Mouse (Mus musculus) midbrain, embryonic 14.5 days (tissue): ENCODE results near the gene Acr. TPM values are rescaled to one million over a fixed set of nuclear protein-coding genes. Genes with fewer than 3 reads are reported as not detected.
A peak's percentile ranks its signal among the peaks of the same experiment; 100 is the strongest.

Source experiments
- ATAC-seq: fragments of 200-750 bp; cut with Nextera tagmentation; 2 replicates; pipeline ENCODE4 v1.8.0; 2017; ENCODE audit warnings: moderate number of reproducible peaks, moderate library complexity; ENCODE audit not compliant: low FRiP score, low TSS enrichment
- DNase-seq: peaks from one replicate; pipeline ENCODE4 v3.0.0-alpha.2; 2015
- H3K27ac ChIP-seq: fragments of 300-500 bp; sonication (generic); replicated peaks from 2 replicates; pipeline ENCODE4 v1.5.1; 2014; ENCODE audit warnings: mild to moderate bottlenecking, low read depth, low read length, moderate library complexity
- H3K27me3 ChIP-seq: fragments of 300-500 bp; sonication (generic); 2 replicates; pipeline ENCODE4 v1.6.1; 2014; ENCODE audit warnings: low read length, control low read depth, mixed read lengths; ENCODE audit not compliant: control insufficient read depth, insufficient read depth
- H3K36me3 ChIP-seq: fragments of 300-500 bp; sonication (generic); 2 replicates; pipeline ENCODE4 v1.6.1; 2014; ENCODE audit warnings: low read length, control low read depth; ENCODE audit not compliant: control insufficient read depth, insufficient read depth
- H3K4me1 ChIP-seq: fragments of 300-500 bp; sonication (generic); 2 replicates; pipeline ENCODE4 v1.6.1; 2014; ENCODE audit warnings: mild to moderate bottlenecking, antibody characterized with exemption, low read length, control low read depth; ENCODE audit not compliant: control insufficient read depth, insufficient read depth
- H3K4me2 ChIP-seq: fragments of 300-500 bp; sonication (generic); 2 replicates; pipeline ENCODE4 v1.6.1; 2014; ENCODE audit warnings: mild to moderate bottlenecking, low read length, moderate library complexity
- H3K4me3 ChIP-seq: fragments of 300-500 bp; sonication (generic); replicated peaks from 2 replicates; pipeline ENCODE4 v1.5.1; 2014; ENCODE audit warnings: low read depth, low read length
- H3K9ac ChIP-seq: fragments of 300-500 bp; sonication (generic); replicated peaks from 2 replicates; pipeline ENCODE4 v1.6.1; 2014; ENCODE audit warnings: mild to moderate bottlenecking, low read length, moderate library complexity
- H3K9me3 ChIP-seq: fragments of 300-500 bp; sonication (generic); 2 replicates; pipeline ENCODE4 v1.6.1; 2016; ENCODE audit warnings: low read length, control low read depth, mixed read lengths; ENCODE audit not compliant: control insufficient read depth
- WGBS: fragments of 180-500 bp; shearing (Covaris S2); extraction: QIAGEN DNeasy Blood & Tissue Kit; methylation state at CpG from one replicate; pipeline ENCODE4 v1.1.7; 2014; 5-methylcytosine and 5-hydroxymethylcytosine counted together
- polyA plus RNA-seq: library from polyadenylated mRNA; unstranded; fragments of >200 nt; fragmentation: Nextera tagmentation; extraction: Ambion mirVana; gene quantifications from 2 replicates; pipeline ENCODE4 v1.2.1, GENCODE M21; 2014

Gene Acr
- polyA plus RNA-seq, 1 experiment from 2014 or later, result 2.1 TPM

- DNase-seq, result no peak
- no peaks in the 10 kb centered on the region for H3K9me3 ChIP-seq
- no peaks in the 10 kb centered on the region for H3K27me3 ChIP-seq
- whole genome bisulfite sequencing, result 85% methylated on average over 5 of the region's 5 CpGs
- H3K4me1 ChIP-seq, result peaks cover 10% of the 10 kb centered on the region
- H3K27ac ChIP-seq, result no peak overlapping the region
- H3K36me3 ChIP-seq, result peaks cover 38% of the 10 kb centered on the region
- no peak overlapping the region for H3K4me3 ChIP-seq
- H3K9ac ChIP-seq, result no peak overlapping the region
- H3K4me2 ChIP-seq, result no peak overlapping the region
- ATAC-seq, result no peak
These were observed 21.0 kb downstream of the Acr start for GRCm38 (mm10) chr15:89589146-89589545.

- peak overlapping the region; percentile 71 for H3K9ac ChIP-seq
- peak overlapping the region; percentile 83 for H3K27ac ChIP-seq
- ATAC-seq (no peak), DNase-seq (no peak)
- peaks cover 10% of the 10 kb centered on the region for H3K4me1 ChIP-seq
- WGBS, result 2% methylated on average over 30 of the region's 30 CpGs
- peaks cover 16% of the 10 kb centered on the region for H3K36me3 ChIP-seq
- H3K9me3 ChIP-seq, result no peaks in the 10 kb centered on the region
- no peaks in the 10 kb centered on the region for H3K27me3 ChIP-seq
- H3K4me3 ChIP-seq, result peak overlapping the region; percentile 65
- H3K4me2 ChIP-seq, result peak overlapping the region; percentile 77
These were observed 23.2 kb downstream of the Acr start for GRCm38 (mm10) chr15:89591317-89591716.

- ATAC-seq, result peak; percentile 94
- Histone ChIP-seq H3K27me3 (no peaks in the 10 kb centered on the region), H3K27ac (peak within 1 kb of the TSS; percentile 83), H3K9me3 (no peaks in the 10 kb centered on the region), H3K36me3 (peaks cover 11% of the 10 kb centered on the region), H3K4me3 (peak within 1 kb of the TSS; percentile 65), H3K9ac (peak within 1 kb of the TSS; percentile 71), H3K4me2 (peak within 1 kb of the TSS; percentile 77), H3K4me1 (peaks cover 10% of the 10 kb centered on the region)
- under 1% methylated on average over 35 of the region's 35 CpGs for WGBS
- peak; percentile 95 for DNase-seq
These were observed 23.8 kb downstream of the Acr start, which contains the start of gene Rabl2 for GRCm38 (mm10) chr15:89591723-89592455. Gene Rabl2 (minus strand): TSS chr15:89591923.

GRCm38 (mm10) chr15:89592548-89592947 lies 24.4 kb downstream of the Acr start:
- peak; percentile 12; the same call in 1 of the 2 replicates for ATAC-seq
- Histone ChIP-seq H3K4me1 (peaks cover 10% of the 10 kb centered on the region), H3K27me3 (no peaks in the 10 kb centered on the region), H3K36me3 (peaks cover 5% of the 10 kb centered on the region; the same call in 1 of the 2 replicates), H3K9me3 (no peaks in the 10 kb centered on the region), H3K9ac (peak overlapping the region; percentile 71), H3K4me3 (peak overlapping the region; percentile 65), H3K27ac (no peak overlapping the region), H3K4me2 (peak overlapping the region; percentile 77)
- no peak for DNase-seq
- WGBS, result 47% methylated on average over 4 of the region's 4 CpGs

- DNase-seq (peak; percentile 21), ATAC-seq (no peak)
- H3K4me3 ChIP-seq, result no peak overlapping the region
- H3K4me1 ChIP-seq, result no peaks in the 10 kb centered on the region
- H3K9me3 ChIP-seq, result no peaks in the 10 kb centered on the region
- no peak overlapping the region for H3K9ac ChIP-seq
- 83% methylated on average over 12 of the region's 12 CpGs for WGBS
- H3K4me2 ChIP-seq, result no peak overlapping the region
- H3K27ac ChIP-seq, result no peak overlapping the region
- H3K36me3 ChIP-seq, result no peaks in the 10 kb centered on the region
- no peaks in the 10 kb centered on the region for H3K27me3 ChIP-seq
These were observed 37.9 kb downstream of the Acr start for GRCm38 (mm10) chr15:89605822-89606570.

- Histone ChIP-seq H3K27me3 (no peaks in the 10 kb centered on the region), H3K4me1 (no peaks in the 10 kb centered on the region), H3K36me3 (no peaks in the 10 kb centered on the region), H3K9me3 (no peaks in the 10 kb centered on the region), H3K4me2 (no peak overlapping the region), H3K27ac (no peak overlapping the region), H3K4me3 (no peak overlapping the region), H3K9ac (no peak overlapping the region)
- DNase-seq (no peak), ATAC-seq (no peak)
- 87% methylated on average over 8 of the region's 8 CpGs for WGBS
These were observed 39.4 kb downstream of the Acr start for GRCm38 (mm10) chr15:89607480-89607879.

- WGBS, result 88% methylated on average over 9 of the region's 9 CpGs
- H3K9me3 ChIP-seq, result no peaks in the 10 kb centered on the region
- no peak overlapping the region for H3K9ac ChIP-seq
- H3K27ac ChIP-seq, result no peak overlapping the region
- ATAC-seq (no peak), DNase-seq (no peak)
- no peak overlapping the region for H3K4me3 ChIP-seq
- no peaks in the 10 kb centered on the region for H3K4me1 ChIP-seq
- no peaks in the 10 kb centered on the region for H3K36me3 ChIP-seq
- H3K4me2 ChIP-seq, result no peak overlapping the region
- H3K27me3 ChIP-seq, result no peaks in the 10 kb centered on the region
These were observed 39.8 kb downstream of the Acr start for GRCm38 (mm10) chr15:89607888-89608287.

GRCm38 (mm10) chr15:89622312-89622958 lies 54.3 kb downstream of the Acr start:
- Histone ChIP-seq H3K9ac (no peak overlapping the region), H3K4me3 (no peak overlapping the region), H3K4me1 (no peaks in the 10 kb centered on the region), H3K36me3 (no peaks in the 10 kb centered on the region), H3K9me3 (no peaks in the 10 kb centered on the region), H3K4me2 (no peak overlapping the region), H3K27ac (no peak overlapping the region), H3K27me3 (no peaks in the 10 kb centered on the region)
- DNase-seq, result peak; percentile 79
- peak; percentile 14; the same call in 1 of the 2 replicates for ATAC-seq
- 75% methylated on average over 12 of the region's 12 CpGs for WGBS
